Mouse (Mus musculus): ENCODE results near the gene Oxct1. TPM values are rescaled to one million over a fixed set of nuclear protein-coding genes. Genes with fewer than 3 reads are reported as not detected.

Oxct1 gene
- polyA plus RNA-seq, 1 experiment from 2014 or later, result 196 TPM

GRCm38 (mm10) chr15:4119962-4120361, 93.8 kb downstream of the Oxct1 start:
- H3K27me3 ChIP-seq (ENCODE audit: control insufficient read depth, insufficient read depth, low read length), result no peaks in the 10 kb centered on the region
- H3K4me2 ChIP-seq (replicated peaks; ENCODE audit: low read depth, low read length), result no peak overlapping the region
- H3K9ac ChIP-seq (ENCODE audit: low read depth, low read length), result no peak overlapping the region
- H3K36me3 ChIP-seq (ENCODE audit: control insufficient read depth, insufficient read depth, low read length), result no peaks in the 10 kb centered on the region
- no peak overlapping the region for H3K27ac ChIP-seq (ENCODE audit: low read depth, low read length)
- H3K9me3 ChIP-seq (ENCODE audit: control insufficient read depth, low read length), result no peaks in the 10 kb centered on the region
- DNase-seq (ENCODE audit: low spot score), result no peak
- no peak overlapping the region for H3K4me3 ChIP-seq (ENCODE audit: low read depth, low read length)
- no peak for ATAC-seq (ENCODE audit: low FRiP score)
- 90% methylated on average over 6 of the region's 6 CpGs for WGBS
- H3K4me1 ChIP-seq (replicated peaks; ENCODE audit: control insufficient read depth, insufficient read depth, low read length), result no peaks in the 10 kb centered on the region

GRCm38 (mm10) chr15:4124648-4125047, 98.5 kb downstream of the Oxct1 start:
- DNase-seq (ENCODE audit: low spot score) (no peak), ATAC-seq (ENCODE audit: low FRiP score) (no peak)
- H3K9ac ChIP-seq (ENCODE audit: low read depth, low read length), result no peak overlapping the region
- 86% methylated on average over 3 of the region's 3 CpGs for WGBS
- H3K36me3 ChIP-seq (ENCODE audit: control insufficient read depth, insufficient read depth, low read length), result no peaks in the 10 kb centered on the region
- no peaks in the 10 kb centered on the region for H3K4me1 ChIP-seq (replicated peaks; ENCODE audit: control insufficient read depth, insufficient read depth, low read length)
- no peaks in the 10 kb centered on the region for H3K27me3 ChIP-seq (ENCODE audit: control insufficient read depth, insufficient read depth, low read length)
- no peak overlapping the region for H3K4me3 ChIP-seq (ENCODE audit: low read depth, low read length)
- H3K4me2 ChIP-seq (replicated peaks; ENCODE audit: low read depth, low read length), result no peak overlapping the region
- no peaks in the 10 kb centered on the region for H3K9me3 ChIP-seq (ENCODE audit: control insufficient read depth, low read length)
- no peak overlapping the region for H3K27ac ChIP-seq (ENCODE audit: low read depth, low read length)

GRCm38 (mm10) chr15:4138524-4138923, 112.3 kb downstream of the Oxct1 start:
- Histone ChIP-seq H3K36me3 (ENCODE audit: control insufficient read depth, insufficient read depth, low read length) (no peaks in the 10 kb centered on the region), H3K9ac (ENCODE audit: low read depth, low read length) (no peak overlapping the region), H3K27me3 (ENCODE audit: control insufficient read depth, insufficient read depth, low read length) (no peaks in the 10 kb centered on the region), H3K27ac (ENCODE audit: low read depth, low read length) (no peak overlapping the region), H3K4me2 (replicated peaks; ENCODE audit: low read depth, low read length) (no peak overlapping the region), H3K4me3 (ENCODE audit: low read depth, low read length) (no peak overlapping the region), H3K4me1 (replicated peaks; ENCODE audit: control insufficient read depth, insufficient read depth, low read length) (no peaks in the 10 kb centered on the region), H3K9me3 (ENCODE audit: control insufficient read depth, low read length) (no peaks in the 10 kb centered on the region)
- ATAC-seq (ENCODE audit: low FRiP score) (no peak), DNase-seq (ENCODE audit: low spot score) (no peak)
- WGBS, result 60% methylated on average over 1 of the region's 1 CpGs

GRCm38 (mm10) chr15:4139516-4139915, 113.3 kb downstream of the Oxct1 start:
- no peak for DNase-seq (ENCODE audit: low spot score)
- H3K27ac ChIP-seq (ENCODE audit: low read depth, low read length), result no peak overlapping the region
- H3K4me1 ChIP-seq (replicated peaks; ENCODE audit: control insufficient read depth, insufficient read depth, low read length), result no peaks in the 10 kb centered on the region
- H3K9me3 ChIP-seq (ENCODE audit: control insufficient read depth, low read length), result no peaks in the 10 kb centered on the region
- no peak overlapping the region for H3K4me2 ChIP-seq (replicated peaks; ENCODE audit: low read depth, low read length)
- H3K4me3 ChIP-seq (ENCODE audit: low read depth, low read length), result no peak overlapping the region
- WGBS, result 93% methylated on average over 12 of the region's 12 CpGs
- ATAC-seq (ENCODE audit: low FRiP score), result no peak
- no peak overlapping the region for H3K9ac ChIP-seq (ENCODE audit: low read depth, low read length)
- H3K27me3 ChIP-seq (ENCODE audit: control insufficient read depth, insufficient read depth, low read length), result no peaks in the 10 kb centered on the region
- H3K36me3 ChIP-seq (ENCODE audit: control insufficient read depth, insufficient read depth, low read length), result no peaks in the 10 kb centered on the region

GRCm38 (mm10) chr15:4145352-4145751, 119.2 kb downstream of the Oxct1 start:
- ATAC-seq (ENCODE audit: low FRiP score), result no peak
- 89% methylated on average over 5 of the region's 5 CpGs for WGBS
- Histone ChIP-seq H3K36me3 (ENCODE audit: control insufficient read depth, insufficient read depth, low read length) (no peaks in the 10 kb centered on the region), H3K9me3 (ENCODE audit: control insufficient read depth, low read length) (no peaks in the 10 kb centered on the region), H3K4me2 (replicated peaks; ENCODE audit: low read depth, low read length) (no peak overlapping the region), H3K4me1 (replicated peaks; ENCODE audit: control insufficient read depth, insufficient read depth, low read length) (no peaks in the 10 kb centered on the region), H3K9ac (ENCODE audit: low read depth, low read length) (no peak overlapping the region), H3K27me3 (ENCODE audit: control insufficient read depth, insufficient read depth, low read length) (no peaks in the 10 kb centered on the region), H3K4me3 (ENCODE audit: low read depth, low read length) (no peak overlapping the region), H3K27ac (ENCODE audit: low read depth, low read length) (no peak overlapping the region)
- no peak for DNase-seq (ENCODE audit: low spot score)

- no peak overlapping the region for H3K9ac ChIP-seq (ENCODE audit: low read depth, low read length)
- DNase-seq (ENCODE audit: low spot score) (no peak), ATAC-seq (ENCODE audit: low FRiP score) (no peak)
- H3K27me3 ChIP-seq (ENCODE audit: control insufficient read depth, insufficient read depth, low read length), result no peaks in the 10 kb centered on the region
- no peak overlapping the region for H3K4me3 ChIP-seq (ENCODE audit: low read depth, low read length)
- H3K36me3 ChIP-seq (ENCODE audit: control insufficient read depth, insufficient read depth, low read length), result no peaks in the 10 kb centered on the region
- 87% methylated on average over 2 of the region's 2 CpGs for WGBS
- no peak overlapping the region for H3K4me2 ChIP-seq (replicated peaks; ENCODE audit: low read depth, low read length)
- H3K4me1 ChIP-seq (replicated peaks; ENCODE audit: control insufficient read depth, insufficient read depth, low read length), result no peaks in the 10 kb centered on the region
- no peak overlapping the region for H3K27ac ChIP-seq (ENCODE audit: low read depth, low read length)
- H3K9me3 ChIP-seq (ENCODE audit: control insufficient read depth, low read length), result no peaks in the 10 kb centered on the region
Observed at GRCm38 (mm10) chr15:4147700-4148099, 121.5 kb downstream of the Oxct1 start.

GRCm38 (mm10) chr15:4148649-4149389, 122.6 kb downstream of the Oxct1 start:
- no peak overlapping the region for H3K9ac ChIP-seq (ENCODE audit: low read depth, low read length)
- ATAC-seq (ENCODE audit: low FRiP score), result no peak

GRCm38 (mm10) chr15:4154646-4155045, 128.5 kb downstream of the Oxct1 start:
- WGBS, result 82% methylated on average over 4 of the region's 4 CpGs
- Histone ChIP-seq H3K27me3 (ENCODE audit: control insufficient read depth, insufficient read depth, low read length) (no peaks in the 10 kb centered on the region), H3K4me1 (replicated peaks; ENCODE audit: control insufficient read depth, insufficient read depth, low read length) (no peaks in the 10 kb centered on the region), H3K4me2 (replicated peaks; ENCODE audit: low read depth, low read length) (no peak overlapping the region), H3K27ac (ENCODE audit: low read depth, low read length) (no peak overlapping the region), H3K9ac (ENCODE audit: low read depth, low read length) (no peak overlapping the region), H3K4me3 (ENCODE audit: low read depth, low read length) (no peak overlapping the region), H3K36me3 (ENCODE audit: control insufficient read depth, insufficient read depth, low read length) (no peaks in the 10 kb centered on the region), H3K9me3 (ENCODE audit: control insufficient read depth, low read length) (no peaks in the 10 kb centered on the region)
- no peak for ATAC-seq (ENCODE audit: low FRiP score)
- no peak for DNase-seq (ENCODE audit: low spot score)

More at GRCm38 (mm10) chr15:4148649-4149389, 122.6 kb downstream of the Oxct1 start:
- no peak for DNase-seq (ENCODE audit: low spot score)
- Histone ChIP-seq H3K27ac (ENCODE audit: low read depth, low read length) (no peak overlapping the region), H3K4me3 (ENCODE audit: low read depth, low read length) (no peak overlapping the region), H3K4me1 (replicated peaks; ENCODE audit: control insufficient read depth, insufficient read depth, low read length) (no peaks in the 10 kb centered on the region), H3K4me2 (replicated peaks; ENCODE audit: low read depth, low read length) (no peak overlapping the region), H3K27me3 (ENCODE audit: control insufficient read depth, insufficient read depth, low read length) (no peaks in the 10 kb centered on the region), H3K36me3 (ENCODE audit: control insufficient read depth, insufficient read depth, low read length) (no peaks in the 10 kb centered on the region), H3K9me3 (ENCODE audit: control insufficient read depth, low read length) (no peaks in the 10 kb centered on the region)
- 92% methylated on average over 8 of the region's 8 CpGs for WGBS

- DNase-seq (ENCODE audit: low spot score) (no peak), ATAC-seq (ENCODE audit: low FRiP score) (no peak)
- Histone ChIP-seq H3K4me2 (replicated peaks; ENCODE audit: low read depth, low read length) (no peak overlapping the region), H3K27ac (ENCODE audit: low read depth, low read length) (no peak overlapping the region), H3K9me3 (ENCODE audit: control insufficient read depth, low read length) (no peaks in the 10 kb centered on the region), H3K36me3 (ENCODE audit: control insufficient read depth, insufficient read depth, low read length) (no peaks in the 10 kb centered on the region), H3K4me3 (ENCODE audit: low read depth, low read length) (no peak overlapping the region), H3K4me1 (replicated peaks; ENCODE audit: control insufficient read depth, insufficient read depth, low read length) (no peaks in the 10 kb centered on the region), H3K27me3 (ENCODE audit: control insufficient read depth, insufficient read depth, low read length) (no peaks in the 10 kb centered on the region), H3K9ac (ENCODE audit: low read depth, low read length) (no peak overlapping the region)
- WGBS, result 76% methylated on average over 2 of the region's 2 CpGs
Observed at GRCm38 (mm10) chr15:4167946-4168345, 141.8 kb downstream of the Oxct1 start.
